Mouse (Mus musculus) adrenal gland, adult 2 months (tissue): ENCODE data around the gene Stard3nl. TPM values are rescaled to one million over a fixed set of nuclear protein-coding genes. Genes with fewer than 3 reads are reported as not detected.

ENCODE experiments used
- DNase-seq: peaks from one replicate; pipeline ENCODE4 v3.0.0; 2021
- long read RNA-seq: library from polyadenylated mRNA; stranded (forward); transcript quantifications from one replicate; pipeline ENCODE4 v2.0.0, GENCODE M21; 2021
- polyA plus RNA-seq: library from polyadenylated mRNA; depleted of rRNA; stranded (reverse); fragments of >200 nt; gene quantifications from 2 replicates; pipeline ENCODE4 v1.2.3, GENCODE M21; 2012; rRNA removed
- total RNA-seq, 2 experiments: library from RNA; stranded (reverse); gene quantifications; 2 replicates each; pipeline ENCODE4 v1.2.3; 2021

The Stard3nl gene
- total RNA-seq (10 to 100 TPM; 22.9 to 36.2 TPM), polyA plus RNA-seq (5.4 and 9.8 TPM in 2 replicates)
- long read RNA-seq, transcript Stard3nl-201 (9 exons, 1,327 nt): major isoform, 24 of 25 reads
- long read RNA-seq, partial matches to known transcripts: 1 of 25 reads
- long read RNA-seq, other reads (novel, unspliced or antisense): 0 of 25 reads

DNA sequence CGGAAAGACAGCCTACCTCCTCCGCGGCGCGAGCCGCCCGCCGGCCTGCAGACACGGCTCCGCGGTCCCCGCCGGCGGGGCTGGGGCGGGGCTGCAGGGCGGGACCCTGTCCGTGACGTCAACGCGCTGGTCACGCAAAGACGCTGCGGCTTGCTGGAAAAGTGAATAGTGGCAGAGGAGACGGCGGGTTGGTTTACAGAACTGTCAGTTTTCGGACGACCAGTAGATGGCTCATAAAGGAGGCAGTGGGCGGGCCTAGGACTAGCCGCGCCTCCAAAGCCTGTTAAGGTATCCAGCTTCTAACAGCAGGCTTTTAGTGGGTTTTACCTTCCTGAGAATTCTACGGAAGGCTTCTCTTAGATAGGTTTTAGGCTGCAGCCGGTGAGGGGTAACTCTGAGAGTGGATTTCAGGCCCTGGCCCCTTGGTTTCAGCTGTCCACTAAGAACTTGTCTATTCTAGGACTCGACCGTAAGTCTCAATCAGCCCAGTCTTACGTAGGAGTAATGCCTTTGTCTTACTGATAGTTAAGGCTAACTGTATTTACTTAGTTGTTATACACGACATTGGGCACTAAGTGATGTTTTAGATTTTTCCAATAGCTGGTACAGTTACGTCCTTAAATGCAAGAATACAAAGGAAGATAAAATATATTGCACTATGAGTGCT is at the start of gene Stard3nl:
Gene Stard3nl (minus strand): TSS at position 108 of the 667 bp plus-strand sequence.
- DNase-seq: peak; percentile 99

DNA sequence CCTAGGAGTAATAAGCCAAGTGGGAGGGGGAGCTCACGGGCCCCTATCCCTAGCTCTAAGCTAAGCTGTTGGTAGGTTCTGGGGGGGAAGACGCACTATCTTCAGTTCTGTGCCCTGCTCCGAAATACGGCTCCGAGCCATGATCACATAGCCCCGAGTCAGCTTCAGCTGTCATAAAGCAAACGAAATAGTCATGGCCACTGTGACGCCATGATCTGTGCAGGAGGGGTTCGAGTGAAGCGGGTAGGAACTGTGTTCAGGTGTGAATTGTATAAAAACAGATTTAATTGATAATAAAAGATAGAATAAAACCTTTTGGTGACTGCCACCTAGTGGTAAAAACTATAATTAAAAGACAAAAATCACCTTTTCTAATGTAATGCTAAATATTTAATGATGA is 42.4 kb upstream of the Stard3nl start:
- DNase-seq: no peak

DNA sequence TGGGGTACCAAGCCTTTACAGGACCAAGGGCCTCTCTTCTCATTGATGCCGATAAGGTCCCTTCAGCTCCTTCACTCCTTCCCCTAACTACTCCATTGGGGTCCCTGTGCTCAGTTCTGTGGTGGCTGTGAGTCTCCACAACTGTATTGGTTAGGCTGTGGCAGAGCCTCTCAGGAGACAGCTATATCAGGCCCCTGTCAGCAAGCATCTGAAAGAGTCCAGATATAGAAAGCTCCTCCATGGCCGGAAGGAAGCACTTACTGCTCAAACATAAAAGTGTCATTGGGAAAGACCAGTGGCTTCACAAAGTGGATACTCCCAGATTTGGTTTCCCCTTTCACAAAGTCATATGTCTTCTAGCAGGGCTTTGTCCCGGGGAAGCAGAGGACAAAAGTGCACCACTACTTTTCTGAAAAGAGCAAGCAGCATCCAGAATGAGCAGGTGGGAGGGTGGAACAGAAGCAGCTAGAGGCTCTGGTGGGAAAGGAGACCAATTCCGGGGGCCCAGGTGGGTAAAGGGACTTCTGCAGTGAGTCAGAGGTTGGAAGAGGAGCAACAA is 34.3 kb upstream of the Stard3nl start:
- no peak for DNase-seq

DNA sequence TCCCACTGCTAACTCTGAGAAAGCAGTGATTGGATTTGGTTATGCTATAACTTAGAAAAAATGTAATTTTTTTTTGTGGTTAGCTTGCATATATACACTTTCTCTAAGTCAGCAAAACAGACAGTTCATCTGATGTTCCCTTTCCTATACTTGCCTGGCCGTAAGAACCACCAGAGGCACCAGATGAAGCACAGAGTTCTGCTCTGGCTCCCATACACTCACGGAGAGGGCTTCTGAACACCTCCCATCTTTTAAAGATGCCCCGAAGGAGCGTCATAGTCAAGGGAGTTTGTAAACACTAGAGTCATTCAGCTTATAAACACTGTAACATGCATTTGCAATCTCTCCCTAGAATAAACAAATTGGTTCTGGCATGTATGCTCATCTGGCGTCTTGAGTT is 32.5 kb upstream of the Stard3nl start:
- no peak for DNase-seq

DNA sequence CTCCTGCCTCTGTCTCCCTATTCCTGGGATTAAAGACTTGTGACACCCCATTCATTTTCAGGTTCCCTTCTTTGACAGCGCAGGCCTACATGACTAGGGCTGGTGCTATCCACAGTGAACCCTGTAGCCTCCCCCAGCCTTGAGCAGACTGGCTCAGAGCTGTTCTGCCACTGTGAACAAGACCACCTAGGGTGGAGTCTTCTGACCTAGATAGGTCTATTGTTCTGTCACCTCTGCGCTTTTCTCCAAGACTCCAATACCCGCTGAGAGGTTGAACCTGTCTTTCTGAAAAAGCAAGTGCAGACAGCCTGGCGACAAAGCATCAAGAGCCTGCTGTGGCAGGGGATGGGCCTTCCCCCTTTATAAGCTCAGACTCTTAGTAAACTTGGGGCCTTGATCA is 29.0 kb upstream of the Stard3nl start:
- no peak for DNase-seq

DNA sequence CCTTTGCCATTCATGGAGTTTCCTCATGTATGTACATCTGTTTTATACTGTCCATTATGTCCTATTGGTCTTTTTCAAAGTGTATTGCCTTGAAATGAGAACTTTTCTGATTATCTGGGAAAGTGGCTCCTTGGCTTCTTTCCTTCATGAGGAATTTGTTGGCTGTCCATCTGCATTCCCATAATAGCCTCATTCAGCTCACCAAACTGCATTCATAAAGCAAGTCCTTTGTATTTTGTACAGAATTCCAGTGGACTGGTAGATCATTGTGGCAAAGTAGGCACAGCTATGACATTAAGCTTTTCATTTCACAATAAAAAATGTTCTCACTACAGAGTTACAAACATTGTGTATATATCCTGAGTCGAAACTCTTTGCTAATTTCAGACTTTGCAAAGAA is 26.9 kb upstream of the Stard3nl start:
- no peak for DNase-seq

DNA sequence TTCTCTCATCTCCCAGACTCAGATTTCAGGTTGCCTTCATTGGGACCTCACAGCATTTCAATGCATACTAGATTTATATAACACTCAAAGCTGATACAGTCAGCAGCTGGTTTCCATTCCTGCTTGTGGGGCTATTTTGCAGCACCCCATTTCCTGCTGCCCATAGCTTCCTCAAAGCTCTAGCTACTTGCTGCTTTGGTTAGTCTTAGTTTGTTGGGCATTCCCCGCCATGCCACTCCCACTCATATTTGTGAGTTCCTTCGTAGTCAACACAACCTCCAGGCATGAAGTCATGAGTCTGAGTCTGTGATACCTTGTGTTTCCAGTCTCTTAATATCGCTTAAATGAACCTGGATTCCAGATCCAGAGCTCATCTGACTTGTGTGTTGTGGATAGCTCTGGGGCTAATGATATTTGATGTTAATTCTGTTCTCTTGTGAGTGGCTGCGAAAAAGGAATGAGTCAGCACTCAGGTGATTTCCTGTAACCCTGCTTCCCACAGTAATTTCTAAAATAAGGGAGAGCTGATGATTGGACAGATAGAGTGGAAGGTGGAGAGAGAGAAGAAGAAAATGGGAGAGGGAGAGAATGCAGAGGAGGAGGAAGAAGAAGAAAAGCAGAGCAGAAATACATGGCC is 22.4 kb upstream of the Stard3nl start:
- no peak for DNase-seq

DNA sequence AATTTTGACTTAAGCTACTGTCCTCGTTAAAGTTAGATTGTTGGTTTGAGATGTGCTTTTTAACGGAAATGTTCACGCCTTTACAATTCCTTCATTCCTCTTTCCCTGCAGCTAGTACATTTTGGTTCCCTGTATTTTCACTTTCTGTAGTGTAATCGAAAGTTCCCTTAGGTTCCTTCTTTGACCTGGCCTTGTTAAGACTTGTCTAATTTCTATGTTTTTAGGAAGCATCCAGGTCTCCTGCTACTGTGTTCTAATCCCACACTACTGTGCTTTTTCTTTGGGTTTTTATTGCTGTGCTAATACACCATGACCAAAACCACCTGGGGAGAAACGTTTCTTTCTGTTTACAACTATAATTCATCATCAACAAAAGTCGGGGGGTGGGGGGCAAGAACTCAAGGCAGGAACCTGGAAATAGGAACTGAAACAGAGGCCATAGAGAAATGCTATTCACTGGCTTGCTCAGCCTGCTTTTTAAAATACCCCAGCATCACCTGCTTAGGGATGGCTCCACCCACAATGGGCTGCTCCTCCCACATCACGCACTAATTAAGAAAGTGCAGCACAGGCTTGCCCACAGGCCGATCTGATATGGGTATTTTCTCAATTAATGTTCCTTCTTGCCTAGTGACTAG is 20.4 kb upstream of the Stard3nl start:
- DNase-seq: no peak

DNA sequence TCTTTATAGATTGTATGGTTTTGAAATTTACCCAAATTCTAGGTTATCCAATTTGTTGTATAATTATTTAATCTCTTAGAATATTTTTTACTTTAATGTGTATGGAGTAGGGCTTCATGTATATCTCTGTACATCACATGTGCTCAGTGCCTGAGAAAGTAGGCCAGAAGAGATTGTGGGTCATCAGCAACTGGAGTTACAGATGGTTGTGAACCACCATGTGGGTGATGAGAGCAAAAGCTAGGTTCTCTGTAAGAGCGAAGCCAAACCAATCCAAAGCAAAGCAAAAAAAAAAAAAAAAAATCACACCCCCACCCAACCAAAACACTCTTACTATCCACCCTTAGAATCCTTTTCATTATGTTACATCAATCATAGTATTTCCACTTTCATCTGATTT is 19.7 kb upstream of the Stard3nl start:
- no peak for DNase-seq

DNA sequence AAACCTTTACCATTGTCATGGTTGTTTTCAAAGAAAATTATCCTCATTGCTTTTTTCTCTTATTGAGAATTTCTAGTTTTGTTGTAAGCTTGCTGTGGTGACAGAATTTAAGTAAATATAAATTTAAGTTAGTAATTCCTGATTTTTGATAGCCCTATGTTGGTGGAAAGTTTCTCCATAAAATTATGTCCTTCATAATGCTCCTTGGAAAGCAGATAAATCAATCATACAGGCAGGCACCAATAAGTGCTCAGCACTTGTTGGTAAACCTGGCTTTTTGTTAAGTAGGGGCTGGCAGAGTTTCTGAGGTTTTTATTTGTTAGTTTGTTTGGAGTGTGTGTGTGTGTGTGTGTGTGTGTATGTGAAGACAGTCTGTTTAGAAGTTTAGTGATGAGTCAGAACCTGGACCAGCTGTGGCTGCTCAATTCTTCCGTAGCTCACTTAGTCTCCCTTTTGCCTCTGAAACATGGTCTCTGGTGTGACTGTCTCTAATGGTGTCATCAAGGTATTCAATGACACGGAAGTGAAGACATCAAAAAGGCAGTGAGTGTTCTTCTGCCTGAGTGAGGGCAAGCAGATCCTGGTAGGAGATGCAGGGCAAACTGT is 16.8 kb upstream of the Stard3nl start:
- no peak for DNase-seq

DNA sequence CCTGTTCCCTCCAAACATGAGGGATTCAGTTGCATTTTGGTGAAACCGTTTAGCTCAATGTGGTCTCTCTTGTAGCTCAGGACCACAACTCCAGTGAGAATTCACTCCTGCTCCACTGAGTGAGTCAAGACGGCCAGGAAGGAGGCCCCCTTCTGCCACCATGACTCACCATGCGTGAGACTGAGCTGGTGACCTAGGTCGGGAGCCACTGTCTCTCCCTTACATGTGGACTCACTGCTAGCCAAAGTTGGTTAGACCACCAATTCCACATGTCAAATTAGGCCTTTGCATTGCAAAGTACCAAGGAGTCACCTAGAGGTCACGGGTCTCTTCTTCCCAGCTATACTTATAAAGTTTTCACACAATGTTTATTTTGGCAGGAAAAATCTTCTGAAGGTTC is 16.3 kb upstream of the Stard3nl start:
- DNase-seq: no peak

DNA sequence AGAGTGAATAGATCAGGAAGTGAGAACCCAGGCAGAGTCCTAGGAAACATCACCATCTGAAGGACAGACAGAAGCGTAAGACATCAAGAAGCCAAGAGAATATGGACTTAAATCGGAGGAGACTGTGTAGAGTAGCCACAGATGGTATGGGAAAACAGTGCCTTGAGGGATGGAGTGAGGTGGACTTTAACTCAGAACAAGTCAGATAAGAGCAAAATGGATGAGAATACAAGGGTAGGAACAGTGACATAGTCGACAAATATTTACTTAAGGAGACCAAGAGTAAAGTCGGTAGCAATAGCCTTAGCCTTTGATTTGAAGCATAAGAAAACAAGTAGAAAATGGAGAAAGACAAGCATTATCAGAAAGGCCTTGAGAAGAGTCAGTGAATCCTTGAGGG is 15.1 kb upstream of the Stard3nl start:
- DNase-seq: no peak

DNA sequence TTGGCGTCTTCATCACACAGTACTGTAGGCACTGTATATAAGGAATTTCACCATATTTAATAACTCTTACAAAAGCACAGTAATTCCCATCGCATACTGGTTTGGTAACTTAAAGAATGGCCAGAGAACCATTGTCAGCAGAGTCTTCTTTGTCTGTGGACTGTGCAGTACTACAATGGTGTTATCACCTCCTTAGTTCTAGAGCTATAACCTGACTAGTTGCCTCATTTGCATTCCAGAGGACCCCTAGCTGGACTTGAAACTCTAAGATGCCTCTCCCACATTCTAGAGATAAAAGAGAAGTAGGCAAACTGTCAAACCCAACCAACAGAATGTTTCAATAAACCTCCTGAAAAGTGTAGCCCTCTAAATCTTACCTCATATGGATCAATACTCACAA is 12.4 kb upstream of the Stard3nl start:
- no peak for DNase-seq

DNA sequence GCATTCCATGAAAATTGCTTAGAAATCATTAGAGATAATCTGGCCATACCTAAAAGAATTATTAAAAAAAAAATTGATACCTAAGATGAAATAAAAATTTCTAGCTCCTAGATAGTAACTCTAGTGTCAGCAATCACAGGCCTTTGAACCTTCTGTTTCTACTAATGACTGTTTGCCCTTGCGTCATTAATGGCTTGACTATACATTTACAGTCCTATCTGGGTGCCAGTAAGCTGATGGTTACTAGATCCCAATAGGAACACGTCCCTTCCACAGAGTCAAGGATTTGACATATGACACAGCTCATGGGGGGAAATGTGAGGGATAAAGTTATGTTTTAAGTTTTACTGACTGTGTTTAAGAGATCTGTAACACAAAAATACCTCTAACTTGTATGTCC is 9.0 kb upstream of the Stard3nl start:
- DNase-seq: no peak

DNA sequence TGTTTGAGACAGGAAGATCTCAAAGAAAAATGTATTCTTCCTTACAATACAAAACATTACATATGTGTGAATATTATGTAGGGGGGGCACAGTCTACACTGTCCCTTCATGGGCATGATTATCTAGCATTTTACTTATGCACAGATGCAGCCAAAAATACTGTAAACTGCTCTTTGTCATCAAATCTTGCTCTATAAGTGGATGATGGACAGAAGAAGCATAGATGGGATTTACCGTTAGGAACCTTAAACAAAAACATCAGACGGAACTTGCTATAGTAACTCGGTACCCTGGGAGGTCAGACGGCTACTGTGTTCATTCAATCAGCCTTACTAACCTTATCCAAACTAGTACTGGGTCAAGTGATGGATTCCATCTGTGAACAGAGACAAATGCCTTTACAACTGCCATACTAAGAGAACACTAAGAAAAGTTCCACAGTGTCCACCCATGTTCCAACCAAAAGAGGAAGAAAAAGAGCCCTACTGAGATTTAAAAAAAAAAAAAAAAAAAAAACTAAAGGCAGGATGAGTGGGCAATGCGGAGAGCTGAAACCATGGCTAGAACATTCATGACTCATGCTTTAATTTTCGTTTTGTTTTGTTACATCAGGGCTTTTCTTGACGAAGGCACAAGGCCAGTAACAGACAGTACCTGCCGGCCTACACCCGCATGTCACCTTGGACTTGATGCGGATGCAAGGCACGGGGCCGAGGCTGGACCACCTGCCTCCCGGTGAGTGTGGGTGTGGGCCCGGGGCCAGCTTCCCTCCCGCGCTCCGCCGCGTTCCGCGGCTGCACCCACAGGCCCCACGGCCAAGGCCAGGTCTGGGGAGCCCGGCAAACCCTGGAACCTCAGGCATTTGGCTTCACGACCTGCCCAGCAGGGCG is 552 bp downstream of the Stard3nl start:
- no peak for DNase-seq

DNA sequence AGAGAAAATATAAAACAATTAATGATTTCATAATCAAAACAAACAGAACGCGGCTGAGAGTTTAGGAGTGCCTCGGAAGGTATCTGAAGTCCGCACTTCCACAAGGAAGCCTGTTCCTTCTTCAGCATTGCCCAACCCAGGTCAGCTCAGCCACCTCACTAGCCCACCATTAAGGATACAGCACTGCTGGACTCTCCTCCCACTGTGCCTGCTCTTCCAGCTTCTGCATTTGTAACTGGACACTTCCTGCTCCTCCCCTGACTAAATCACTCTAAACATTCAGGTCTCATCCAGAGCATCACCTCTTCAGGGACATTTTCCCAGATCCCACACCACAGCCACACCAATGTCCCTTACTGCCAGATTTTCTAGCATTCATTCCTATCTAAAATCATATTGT is 1.4 kb downstream of the Stard3nl start:
- DNase-seq: no peak

DNA sequence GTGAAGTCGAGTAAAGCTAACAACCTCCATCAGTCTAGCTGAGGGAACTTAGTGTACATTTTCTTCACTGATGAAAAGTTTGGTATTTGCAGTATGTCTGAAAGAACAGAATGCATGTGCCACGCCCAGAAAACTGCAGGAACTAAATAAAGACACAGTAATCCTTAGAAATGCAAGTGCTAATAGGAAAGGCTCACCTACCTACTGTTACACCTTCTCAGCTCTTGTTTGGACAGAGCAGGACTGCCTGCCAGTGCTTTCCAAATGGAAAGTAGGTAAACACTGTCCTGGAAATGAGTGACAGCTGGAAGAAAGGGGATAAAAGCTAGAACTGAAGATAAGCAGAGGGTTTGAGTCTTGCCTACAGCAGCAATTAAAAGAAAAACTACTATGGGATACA is 1.9 kb downstream of the Stard3nl start:
- DNase-seq: no peak

DNA sequence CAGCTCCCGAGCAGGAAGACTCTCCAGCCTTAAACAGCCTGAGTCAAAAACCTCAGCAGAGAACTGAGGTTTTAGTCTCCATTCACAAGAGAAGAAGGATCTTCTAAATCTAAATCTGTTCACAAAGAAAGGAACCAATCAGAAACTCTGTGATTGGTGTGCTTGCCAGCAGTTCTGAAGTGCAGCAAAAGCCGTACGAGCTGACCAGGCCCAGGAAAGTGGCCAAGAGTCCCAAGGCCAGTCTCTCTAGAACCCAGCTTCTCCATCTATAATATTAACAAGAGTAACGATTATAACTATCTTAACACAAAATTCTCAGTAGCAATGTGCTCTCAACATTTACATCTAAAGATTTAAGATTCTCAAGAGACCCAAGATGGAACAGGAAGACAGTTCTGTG is 4.0 kb downstream of the Stard3nl start:
- DNase-seq: peak; percentile 29

DNA sequence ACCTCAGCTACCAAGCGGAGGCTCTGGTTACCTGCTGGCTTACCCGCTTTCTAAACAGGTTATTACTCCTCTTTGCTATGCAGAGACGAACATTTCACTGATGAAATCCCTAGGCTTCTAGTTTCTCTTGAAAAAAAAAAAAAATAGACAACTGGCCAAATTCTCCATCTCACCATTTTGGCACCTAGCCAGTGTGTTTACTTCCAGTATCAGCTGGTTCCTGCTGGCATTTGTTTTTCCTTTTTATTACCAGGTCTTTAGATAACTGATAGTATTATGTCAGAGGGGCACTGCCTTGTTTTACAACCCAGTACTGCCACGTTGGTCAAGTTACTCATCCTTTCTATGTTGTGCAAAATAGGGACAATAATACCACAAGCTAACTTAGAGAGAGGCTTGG is 5.3 kb downstream of the Stard3nl start:
- DNase-seq: no peak

DNA sequence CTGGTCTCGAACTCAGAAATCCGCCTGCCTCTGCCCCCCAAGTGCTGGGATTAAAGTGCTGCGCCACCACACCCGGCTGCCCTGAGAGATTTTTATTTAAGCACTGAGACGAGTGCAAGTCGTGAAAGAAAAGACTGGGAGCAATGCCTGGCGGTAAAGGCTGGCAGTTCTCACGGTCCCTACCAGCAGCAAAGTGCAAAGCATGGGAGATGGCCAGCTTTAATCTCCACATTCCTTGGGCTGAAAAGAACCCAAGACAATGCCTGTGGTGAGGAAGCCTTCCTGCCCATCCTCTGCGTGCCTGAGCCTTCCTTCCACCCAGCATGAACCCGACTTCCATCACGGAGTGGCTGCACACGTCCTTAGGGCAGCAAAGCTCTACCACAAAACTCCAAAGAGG is 5.7 kb downstream of the Stard3nl start:
- no peak for DNase-seq

DNA sequence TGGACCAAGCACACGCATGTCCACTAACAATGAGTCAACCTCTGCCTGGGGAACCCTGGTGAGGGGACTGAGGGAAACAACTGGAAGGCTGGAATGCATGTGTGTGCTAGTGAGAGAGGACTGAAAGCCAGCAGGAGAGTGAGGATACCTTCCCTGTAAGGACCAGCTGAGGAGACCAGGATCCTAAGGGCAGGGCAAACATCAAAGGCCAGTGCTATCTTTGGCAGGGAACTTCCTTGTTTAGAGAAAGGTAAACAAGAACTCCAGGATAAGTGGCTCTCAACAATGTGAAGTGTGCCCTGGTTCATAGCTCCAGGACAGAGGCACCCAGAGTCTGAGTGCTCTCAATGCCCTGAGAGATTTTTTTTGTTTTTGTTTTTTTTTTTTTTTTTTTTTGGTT is 6.2 kb downstream of the Stard3nl start:
- DNase-seq: no peak

DNA sequence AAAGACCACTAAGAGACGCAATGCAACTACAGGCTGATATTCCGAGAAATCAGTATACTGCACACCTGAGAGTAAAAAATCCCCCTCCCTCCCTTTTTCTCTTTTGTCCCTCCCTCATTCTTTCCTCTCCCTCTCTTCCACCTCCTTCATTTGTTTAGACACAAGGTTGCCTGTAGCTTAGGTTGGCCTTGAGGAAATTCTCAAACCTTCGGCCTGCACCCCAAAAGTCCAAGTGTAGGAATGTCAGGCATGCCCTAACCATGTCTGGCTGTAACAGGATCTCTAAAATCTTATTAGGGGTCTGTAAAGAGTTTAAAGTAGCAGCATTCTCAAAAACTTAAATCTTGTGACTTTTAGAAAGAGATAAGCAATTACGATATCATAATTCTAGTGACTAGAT is 10.4 kb downstream of the Stard3nl start:
- no peak for DNase-seq
